ENCODE assay signal across 14 mouse cellular contexts in the genomic region with DNA sequence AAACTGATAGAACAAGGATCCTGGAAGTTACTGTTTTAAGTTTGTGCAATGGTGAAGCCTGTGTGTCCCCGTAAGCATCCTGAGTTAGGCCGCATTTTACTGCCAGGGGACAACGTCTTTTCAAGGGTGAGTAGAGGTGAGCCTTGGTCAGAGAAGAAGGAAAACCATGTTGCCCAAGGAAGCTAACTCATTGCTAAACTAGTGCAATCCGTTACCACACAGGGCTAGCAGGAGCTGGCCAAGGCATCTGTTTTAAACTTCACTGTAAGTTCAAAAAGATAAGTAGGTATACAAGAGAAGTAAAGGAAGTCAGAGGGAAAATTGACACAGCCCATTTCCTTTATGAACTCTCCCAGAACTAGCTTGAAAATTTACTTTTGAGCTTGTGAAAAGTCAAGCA.
"Had no signal": no experiment of that assay in that cellular context is flagged by ENCODE, and none has a peak within 500 bp of the region (broad histone marks: within the 10 kb centered on the region; RNA-seq: fewer than 3 reads in every experiment).

No protein-coding gene starts in this region.

- ATAC-seq: midbrain, embryonic 16.5 days had no signal

- DNase-seq: lung, adult 18-20 months; lung, embryonic 14.5 days; lung, postnatal 10 days; lung, postnatal 4 days; midbrain, embryonic 14.5 days; retina, postnatal 1 day; right cerebral cortex, adult 18-20 months; right cerebral cortex, postnatal 25 days; right cerebral cortex, postnatal 4 days; spleen, adult 18-20 months; thymus, adult 18-20 months; thymus, postnatal 14 days; thymus, postnatal 36 days had no signal
